Mouse (Mus musculus) heart, postnatal 0 days (tissue): ENCODE measurements around the gene Lin52.

Experiments used
- CTCF ChIP-seq: IDR thresholded peaks from 2 replicates; pipeline ENCODE4 v1.5.1; 2016; ENCODE audit warnings: antibody characterized with exemption, control low read depth, low read depth
- EP300 ChIP-seq: IDR thresholded peaks from 2 replicates; pipeline ENCODE4 v1.6.1; 2016; ENCODE audit warnings: antibody characterized with exemption, low read depth

- TF ChIP-seq CTCF (no peak), EP300 (no peak)
Measured at GRCm38 (mm10) chr12:84571466-84572340, 120.5 kb downstream of the Lin52 start.
